Mouse (Mus musculus) neural tube, embryonic 11.5 days (tissue): ENCODE measurements around the gene Psip1. TPM values are rescaled to one million over a fixed set of nuclear protein-coding genes. Genes with fewer than 3 reads are reported as not detected.
A peak's percentile ranks its signal among the peaks of the same experiment; 100 is the strongest.
"Not testable (repeated sequence)": the region's sequence is repeated elsewhere in the genome, so short reads cannot be mapped to it uniquely, and the experiment has no call there.

ENCODE experiments used
- ATAC-seq: fragments of 200-750 bp; cut with Nextera tagmentation; 2 replicates; pipeline ENCODE4 v1.8.0; 2017; ENCODE audit warnings: moderate number of reproducible peaks, mild to moderate bottlenecking, moderate TSS enrichment, moderate library complexity; ENCODE audit not compliant: insufficient read depth, low FRiP score, low TSS enrichment
- DNase-seq: peaks from one replicate; pipeline ENCODE4 v3.0.0-alpha.2; 2015; ENCODE audit warnings: low spot score
- H3K27ac ChIP-seq: fragments of 300-500 bp; sonication (generic); 2 replicates; pipeline ENCODE4 v1.5.1; 2014; ENCODE audit warnings: low read depth, mild to moderate bottlenecking, low read length
- H3K27me3 ChIP-seq: fragments of 300-500 bp; sonication (generic); 2 replicates; pipeline ENCODE4 v1.6.1; 2014; ENCODE audit warnings: mild to moderate bottlenecking, low read length, mixed read lengths; ENCODE audit not compliant: control insufficient read depth, insufficient read depth
- H3K36me3 ChIP-seq: fragments of 300-500 bp; sonication (generic); 2 replicates; pipeline ENCODE4 v1.6.1; 2014; ENCODE audit warnings: mild to moderate bottlenecking, low read length, moderate library complexity, mixed read lengths; ENCODE audit not compliant: control insufficient read depth, insufficient read depth
- H3K4me1 ChIP-seq: fragments of 300-500 bp; sonication (generic); 2 replicates; pipeline ENCODE4 v1.6.1; 2014; ENCODE audit warnings: low read length, mixed read lengths; ENCODE audit not compliant: control insufficient read depth, insufficient read depth
- H3K4me2 ChIP-seq: fragments of 300-500 bp; sonication (generic); 2 replicates; pipeline ENCODE4 v1.6.1; 2014; ENCODE audit warnings: low read depth, mild to moderate bottlenecking, moderate library complexity
- H3K4me3 ChIP-seq: fragments of 300-500 bp; sonication (generic); 2 replicates; pipeline ENCODE4 v1.5.1; 2014; ENCODE audit warnings: low read depth, low read length
- H3K9ac ChIP-seq: fragments of 300-500 bp; sonication (generic); 2 replicates; pipeline ENCODE4 v1.6.1; 2014; ENCODE audit warnings: mild to moderate bottlenecking, low read length
- H3K9me3 ChIP-seq: fragments of 300-500 bp; sonication (generic); 2 replicates; pipeline ENCODE4 v1.6.1; 2016; ENCODE audit warnings: low read length; ENCODE audit not compliant: control insufficient read depth
- WGBS: fragments of 180-500 bp; shearing (Covaris S2); extraction: QIAGEN DNeasy Blood & Tissue Kit; methylation state at CpG from one replicate; pipeline ENCODE4 v1.1.7; 2014; 5-methylcytosine and 5-hydroxymethylcytosine counted together
- polyA plus RNA-seq: library from polyadenylated mRNA; unstranded; fragments of >200 nt; fragmentation: Nextera tagmentation; extraction: Ambion mirVana; gene quantifications from 2 replicates; pipeline ENCODE4 v1.2.1, GENCODE M21; 2014

The Psip1 gene
- polyA plus RNA-seq, 1 experiment from 2014 or later, result 360 TPM

DNA sequence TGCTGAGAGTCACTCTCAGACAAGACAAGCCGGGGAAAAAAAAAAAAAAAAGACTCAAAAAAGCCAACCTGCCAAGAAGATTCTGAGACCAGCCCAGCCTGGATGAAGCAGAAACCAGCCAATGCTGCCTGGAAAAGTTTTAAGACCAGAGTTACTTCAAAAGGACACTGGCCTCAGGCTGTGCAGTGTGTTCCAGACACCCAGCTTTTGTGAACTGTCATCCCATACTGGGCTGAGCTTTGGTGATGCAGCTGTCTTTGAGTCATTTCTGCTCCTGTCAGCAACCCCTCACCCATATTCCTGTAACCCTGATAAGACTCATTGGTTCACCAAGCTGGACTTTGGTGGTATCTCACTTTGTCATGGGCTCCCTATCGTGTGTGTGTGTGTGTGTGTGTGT, 26.4 kb upstream of the Psip1 start:
- no peaks in the 10 kb centered on the region for H3K9me3 ChIP-seq
- H3K4me3 ChIP-seq, result no peak overlapping the region
- no peak for DNase-seq
- H3K4me2 ChIP-seq, result no peak overlapping the region
- WGBS, result 65% methylated on average over 2 of the region's 2 CpGs
- H3K4me1 ChIP-seq, result no peaks in the 10 kb centered on the region
- no peak overlapping the region for H3K27ac ChIP-seq
- H3K9ac ChIP-seq, result no peak overlapping the region
- ATAC-seq, result no peak
- no peaks in the 10 kb centered on the region for H3K27me3 ChIP-seq
- no peaks in the 10 kb centered on the region for H3K36me3 ChIP-seq

DNA sequence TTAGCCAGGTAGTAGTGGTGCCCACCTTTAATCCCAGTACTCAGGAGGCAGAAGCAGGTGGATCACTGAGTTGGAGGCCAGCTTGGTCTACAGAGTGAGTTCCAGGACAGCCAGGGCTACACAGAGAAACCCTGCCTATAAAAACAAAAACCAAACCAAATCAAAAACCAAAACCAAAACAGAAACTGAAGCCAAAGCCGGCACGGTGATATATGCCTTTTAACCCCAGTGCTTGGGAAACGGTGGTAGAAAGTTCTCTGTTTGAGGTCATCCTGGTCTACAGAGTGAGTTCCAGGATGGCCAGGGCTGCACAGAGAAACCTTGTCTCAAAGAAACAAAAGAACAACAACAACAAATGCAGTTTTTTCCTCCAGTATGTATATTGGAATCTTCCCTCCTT, 26.0 kb upstream of the Psip1 start:
- Histone ChIP-seq H3K4me1 (no peaks in the 10 kb centered on the region), H3K27me3 (no peaks in the 10 kb centered on the region), H3K4me2 (no peak overlapping the region), H3K4me3 (no peak overlapping the region), H3K9me3 (no peaks in the 10 kb centered on the region), H3K36me3 (no peaks in the 10 kb centered on the region), H3K27ac (no peak overlapping the region), H3K9ac (no peak overlapping the region)
- 89% methylated on average over 3 of the region's 3 CpGs for whole genome bisulfite sequencing
- no peak for DNase-seq
- ATAC-seq, result no peak

DNA sequence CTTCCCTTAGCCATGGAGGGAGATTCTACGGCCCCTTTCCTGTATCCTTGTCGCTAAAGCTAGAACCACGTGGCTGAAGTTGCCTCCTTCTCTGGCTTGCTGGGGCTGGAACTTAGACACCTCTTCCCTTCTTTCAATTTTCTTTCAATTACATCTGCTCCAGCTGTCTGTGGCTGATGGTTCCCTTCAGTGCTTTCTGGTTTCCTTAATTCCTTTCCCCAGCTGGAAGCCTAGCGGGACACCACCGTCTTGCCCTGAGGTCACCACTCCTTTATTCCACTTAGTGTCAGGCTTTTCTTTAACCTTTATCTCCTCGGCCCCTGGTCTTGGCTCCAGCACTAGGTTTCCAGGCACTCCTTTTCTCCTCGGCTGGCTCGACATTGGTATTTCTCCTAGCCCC, 24.8 kb upstream of the Psip1 start:
- ATAC-seq (no peak), DNase-seq (no peak)
- Histone ChIP-seq H3K9me3 (no peaks in the 10 kb centered on the region), H3K27ac (no peak overlapping the region), H3K27me3 (no peaks in the 10 kb centered on the region), H3K4me3 (no peak overlapping the region), H3K36me3 (no peaks in the 10 kb centered on the region), H3K4me1 (no peaks in the 10 kb centered on the region), H3K9ac (no peak overlapping the region), H3K4me2 (no peak overlapping the region)
- WGBS, result 61% methylated on average over 8 of the region's 8 CpGs

DNA sequence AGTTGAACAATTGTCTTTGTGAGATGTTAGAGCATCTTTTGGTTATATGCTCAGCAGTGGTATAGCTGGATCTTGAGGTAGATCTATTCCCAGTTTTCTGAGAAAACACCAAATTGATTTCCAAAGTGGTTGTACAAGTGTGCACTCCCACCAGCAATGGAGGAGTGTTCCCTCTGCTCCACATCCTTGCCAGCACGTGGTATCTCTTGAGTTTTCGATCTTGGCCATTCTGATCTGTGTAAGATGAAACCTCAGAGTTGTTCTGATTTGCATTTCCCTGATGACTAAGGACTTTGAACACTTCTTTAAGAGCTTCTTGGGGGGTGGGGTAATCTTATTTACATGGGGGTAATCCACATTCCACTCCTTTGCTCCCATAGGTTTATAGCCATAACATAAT, 23.3 kb upstream of the Psip1 start:
- no peaks in the 10 kb centered on the region for H3K36me3 ChIP-seq
- H3K9ac ChIP-seq, result no peak overlapping the region
- H3K4me2 ChIP-seq, result no peak overlapping the region
- H3K9me3 ChIP-seq, result no peaks in the 10 kb centered on the region
- H3K4me3 ChIP-seq, result no peak overlapping the region
- H3K27me3 ChIP-seq, result no peaks in the 10 kb centered on the region
- ATAC-seq (no peak), DNase-seq (no peak)
- H3K27ac ChIP-seq, result no peak overlapping the region
- 57% methylated on average over 2 of the region's 2 CpGs for WGBS
- H3K4me1 ChIP-seq, result no peaks in the 10 kb centered on the region

DNA sequence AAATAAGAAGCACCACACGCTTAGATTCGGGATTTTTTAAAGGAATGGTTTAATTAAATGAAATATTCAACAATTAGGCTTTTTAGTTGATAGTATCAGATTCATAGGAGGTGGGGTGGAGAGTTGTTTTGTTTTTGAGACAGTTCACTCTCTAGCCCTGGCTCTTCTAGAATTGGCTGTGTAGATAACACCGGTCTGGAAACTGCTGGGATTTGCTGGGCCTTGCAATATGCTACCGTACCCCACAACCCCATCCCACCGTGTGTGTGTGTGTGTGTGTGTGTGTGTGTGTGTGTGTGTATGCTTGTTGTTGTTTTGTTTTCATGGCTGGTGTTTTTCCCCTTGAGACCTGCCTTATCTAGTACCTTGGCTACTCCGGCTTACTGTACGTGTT, 14.8 kb upstream of the Psip1 start:
- H3K9me3 ChIP-seq, result no peaks in the 10 kb centered on the region
- WGBS, result 48% methylated on average over 7 of the region's 7 CpGs
- peak overlapping the region; percentile 30 for H3K4me2 ChIP-seq
- H3K36me3 ChIP-seq, result no peaks in the 10 kb centered on the region
- DNase-seq, result no peak
- peak; percentile 73; the same call in 1 of the 2 replicates for ATAC-seq
- no peak overlapping the region for H3K9ac ChIP-seq
- H3K4me3 ChIP-seq, result peak overlapping the region; percentile 27; the same call in 1 of the 2 replicates
- H3K27ac ChIP-seq, result no peak overlapping the region
- H3K4me1 ChIP-seq, result no peaks in the 10 kb centered on the region
- H3K27me3 ChIP-seq, result no peaks in the 10 kb centered on the region

DNA sequence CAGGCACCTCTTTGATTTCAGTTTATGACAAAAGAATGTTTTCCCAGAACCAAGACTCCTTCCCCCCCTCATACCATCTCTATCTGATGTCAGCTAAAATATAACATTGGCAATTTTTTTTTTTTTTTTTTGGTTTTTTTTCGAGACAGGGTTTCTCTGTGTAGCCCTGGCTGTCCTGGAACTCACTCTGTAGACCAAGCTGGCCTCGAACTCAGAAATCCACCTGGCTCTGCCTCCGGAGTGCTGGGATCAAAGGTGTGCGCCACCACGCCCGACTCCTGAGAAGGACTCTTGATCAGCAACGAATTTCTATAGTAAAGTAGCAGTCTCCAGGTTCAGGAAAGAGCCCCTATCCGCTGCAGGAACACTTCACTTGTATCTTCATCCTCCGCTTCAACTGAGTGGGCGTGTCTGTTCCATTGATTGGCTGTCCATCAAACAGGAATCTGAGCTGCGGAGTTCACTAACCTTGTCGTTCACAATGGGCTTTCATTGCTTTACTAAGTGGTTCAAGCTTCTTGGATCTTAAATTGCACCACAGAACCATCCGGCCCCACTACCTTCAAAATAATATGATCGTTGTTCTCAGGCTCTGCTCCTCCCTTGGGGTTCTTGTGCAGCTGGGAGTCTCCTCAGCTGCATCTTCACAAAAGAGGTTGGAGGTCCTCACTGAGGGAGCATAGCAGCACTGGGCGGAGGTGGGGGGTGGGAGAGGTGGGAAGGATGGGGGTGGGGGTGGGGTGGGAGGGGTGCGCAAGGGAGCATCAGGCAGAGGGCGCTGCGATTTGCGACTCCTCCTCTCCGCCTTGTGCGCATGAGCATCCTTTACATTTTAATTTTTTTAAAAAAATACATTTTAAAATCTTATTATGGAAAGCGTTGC, 14.1 kb upstream of the Psip1 start:
- H3K27ac ChIP-seq, result no peak overlapping the region
- H3K9me3 ChIP-seq, result no peaks in the 10 kb centered on the region
- no peaks in the 10 kb centered on the region for H3K4me1 ChIP-seq
- ATAC-seq, result peak; percentile 84
- no peaks in the 10 kb centered on the region for H3K27me3 ChIP-seq
- DNase-seq, result peak; percentile 61
- no peaks in the 10 kb centered on the region for H3K36me3 ChIP-seq
- H3K4me2 ChIP-seq, result peak overlapping the region; percentile 30
- no peak overlapping the region for H3K9ac ChIP-seq
- 9% methylated on average over 22 of the region's 22 CpGs for WGBS
- H3K4me3 ChIP-seq, result peak overlapping the region; percentile 27

DNA sequence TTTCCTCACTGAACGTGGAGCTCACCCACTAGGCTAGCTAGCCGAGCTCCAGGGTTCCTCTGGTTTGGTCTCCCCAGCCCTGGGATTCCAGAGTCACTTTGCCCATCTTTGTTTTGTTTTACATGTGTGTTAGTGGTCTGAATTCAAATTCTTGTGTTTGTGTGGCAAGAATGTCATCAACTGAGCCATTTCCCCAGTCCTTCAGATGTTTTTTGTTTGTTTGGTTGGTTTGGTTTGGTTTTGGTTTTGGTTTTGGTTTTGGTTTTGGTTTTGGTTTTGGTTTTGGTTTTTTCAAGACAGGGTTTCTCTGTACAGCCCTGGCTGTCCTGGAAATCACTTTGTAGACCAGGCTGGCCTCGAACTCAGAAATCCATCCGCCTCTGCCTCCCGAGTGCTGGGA, 10.8 kb upstream of the Psip1 start:
- H3K4me2 ChIP-seq, H3K9ac ChIP-seq, H3K36me3 ChIP-seq, H3K4me3 ChIP-seq, ATAC-seq, H3K27me3 ChIP-seq, DNase-seq, H3K27ac ChIP-seq, H3K9me3 ChIP-seq, H3K4me1 ChIP-seq: not testable (repeated sequence)
- whole genome bisulfite sequencing, result 95% methylated on average over 5 of the region's 5 CpGs

DNA sequence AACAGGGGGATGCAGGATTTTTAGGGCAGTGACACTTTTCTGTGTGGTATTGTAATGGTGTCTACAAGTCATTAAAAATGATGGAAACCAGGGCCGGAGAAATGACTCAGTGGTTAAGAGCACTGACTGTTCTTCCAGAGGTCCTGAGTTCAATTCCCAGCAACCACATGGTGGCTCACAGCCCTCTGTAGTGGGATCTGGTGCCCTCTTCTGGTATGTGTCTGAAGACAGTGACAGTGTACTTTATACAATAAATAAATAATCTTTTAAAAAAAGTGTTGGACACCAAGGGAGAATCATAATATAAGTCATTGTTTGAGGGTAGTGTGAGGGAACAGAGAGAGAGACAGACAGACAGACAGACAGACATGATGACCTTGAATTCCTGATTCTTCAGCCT, 6.9 kb upstream of the Psip1 start:
- Histone ChIP-seq H3K4me3 (no peak overlapping the region), H3K27ac (no peak overlapping the region), H3K4me2 (no peak overlapping the region), H3K36me3 (no peaks in the 10 kb centered on the region), H3K9me3 (no peaks in the 10 kb centered on the region), H3K27me3 (no peaks in the 10 kb centered on the region), H3K9ac (no peak overlapping the region), H3K4me1 (no peaks in the 10 kb centered on the region)
- no peak for ATAC-seq
- 97% methylated on average over 1 of the region's 1 CpGs for WGBS
- no peak for DNase-seq

DNA sequence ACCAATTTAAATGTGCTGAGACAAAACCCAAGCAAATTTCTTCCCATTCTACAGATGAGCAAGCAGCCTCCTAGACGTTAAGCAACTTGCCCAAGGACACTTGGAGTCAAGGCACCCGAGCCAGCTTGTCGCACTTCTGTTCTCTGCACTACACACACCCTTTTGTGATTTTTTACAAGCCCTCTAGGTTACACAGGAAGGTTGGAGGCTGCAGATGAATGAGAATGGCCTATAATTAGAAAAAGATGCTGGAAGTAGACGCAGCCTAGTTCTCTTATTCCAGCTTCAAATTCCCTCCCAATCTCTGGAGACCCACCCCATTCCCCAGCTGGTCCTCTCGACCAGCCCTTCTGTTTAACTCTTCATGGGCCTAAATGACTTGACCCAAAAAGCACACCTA, 2.9 kb upstream of the Psip1 start:
- ATAC-seq, result no peak
- peaks cover 13% of the 10 kb centered on the region; the same call in 1 of the 2 replicates for H3K4me1 ChIP-seq
- DNase-seq, result no peak

More for the DNA sequence above, 2.9 kb upstream of the Psip1 start:
- Histone ChIP-seq H3K9me3 (no peaks in the 10 kb centered on the region), H3K36me3 (no peaks in the 10 kb centered on the region), H3K4me2 (no peak overlapping the region), H3K4me3 (no peak overlapping the region), H3K9ac (no peak overlapping the region), H3K27ac (no peak overlapping the region), H3K27me3 (no peaks in the 10 kb centered on the region)
- WGBS, result 27% methylated on average over 5 of the region's 5 CpGs
